Mouse (Mus musculus) embryonic fibroblast, embryonic 13.5 days (primary cell): ENCODE measurements around the gene Garnl3.

Experiments
- CTCF ChIP-seq: IDR thresholded peaks from 2 replicates; pipeline ENCODE4 v1.5.1; 2011; ENCODE audit warnings: mild to moderate bottlenecking, control low read depth, low read length, moderate library complexity, borderline replicate concordance; ENCODE audit not compliant: insufficient read depth
- POLR2A ChIP-seq: IDR thresholded peaks from 2 replicates; pipeline ENCODE4 v1.6.1; 2011; ENCODE audit warnings: low read depth, mild to moderate bottlenecking, control low read depth, low read length, moderate library complexity

DNA sequence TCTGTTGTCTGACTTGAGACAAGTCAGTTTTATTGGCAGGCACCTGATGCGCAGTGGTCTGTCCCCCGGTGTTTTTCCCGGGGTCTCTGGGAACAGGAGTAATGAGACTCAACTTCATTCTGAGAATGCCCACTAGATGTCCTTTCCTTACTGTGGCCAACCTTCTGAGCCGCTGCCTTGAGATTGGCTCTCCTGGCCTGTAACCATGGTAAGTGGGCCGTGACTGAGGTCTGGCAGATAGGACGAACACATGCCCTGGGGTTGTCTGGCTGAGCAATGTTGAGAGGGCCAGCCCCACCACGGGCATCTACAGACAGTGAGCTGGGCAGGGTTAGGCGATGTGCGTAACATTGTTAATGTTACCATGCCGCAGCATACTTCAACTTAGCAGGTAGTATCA lies 106.9 kb downstream of the Garnl3 start:
- no peak for TF ChIP-seq POLR2A
- TF ChIP-seq CTCF, result no peak
